Mouse (Mus musculus) CH12.LX (cell line): ENCODE data around the gene Churc1.

Experiments used
- CTCF ChIP-seq, 2 experiments: IDR thresholded peaks in 1 of 2; conservative IDR thresholded peaks in 1 of 2; 2 replicates each; pipeline ENCODE4 v1.5.1; 2011 to 2012; ENCODE audit warnings: low read depth in 2 of 2, low read length in 2 of 2, improper control_type of control experiment in 1 of 2, inconsistent platforms in 1 of 2, mild to moderate bottlenecking in 1 of 2, moderate library complexity in 1 of 2
- E2F4 ChIP-seq: IDR thresholded peaks from 2 replicates; pipeline ENCODE4 v1.6.1; 2011; ENCODE audit warnings: low read depth, low read length, improper control_type of control experiment; ENCODE audit not compliant: insufficient replicate concordance
- JUND ChIP-seq: conservative IDR thresholded peaks from 2 replicates; pipeline ENCODE4 v1.6.1; 2011; ENCODE audit warnings: low read depth, low read length, improper control_type of control experiment
- MAZ ChIP-seq: IDR thresholded peaks from 2 replicates; pipeline ENCODE4 v1.6.1; 2012; ENCODE audit warnings: low read depth, mild to moderate bottlenecking, inconsistent platforms, low read length, improper control_type of control experiment, moderate library complexity
- USF1 ChIP-seq: IDR thresholded peaks from 2 replicates; pipeline ENCODE4 v1.6.1; 2014; ENCODE audit warnings: low read depth, mild to moderate bottlenecking, inconsistent platforms, low read length, improper control_type of control experiment
- USF2 ChIP-seq: conservative IDR thresholded peaks from 2 replicates; pipeline ENCODE4 v1.6.1; 2011; ENCODE audit warnings: low read depth, low read length, improper control_type of control experiment
- ZMIZ1 ChIP-seq: IDR thresholded peaks from 2 replicates; pipeline ENCODE4 v1.6.1; 2012; ENCODE audit warnings: low read depth, mild to moderate bottlenecking, inconsistent platforms, low read length, improper control_type of control experiment
- ZNF384 ChIP-seq: IDR thresholded peaks from 2 replicates; pipeline ENCODE4 v1.6.1; 2012; ENCODE audit warnings: low read depth, low read length, improper control_type of control experiment, inconsistent platforms

DNA sequence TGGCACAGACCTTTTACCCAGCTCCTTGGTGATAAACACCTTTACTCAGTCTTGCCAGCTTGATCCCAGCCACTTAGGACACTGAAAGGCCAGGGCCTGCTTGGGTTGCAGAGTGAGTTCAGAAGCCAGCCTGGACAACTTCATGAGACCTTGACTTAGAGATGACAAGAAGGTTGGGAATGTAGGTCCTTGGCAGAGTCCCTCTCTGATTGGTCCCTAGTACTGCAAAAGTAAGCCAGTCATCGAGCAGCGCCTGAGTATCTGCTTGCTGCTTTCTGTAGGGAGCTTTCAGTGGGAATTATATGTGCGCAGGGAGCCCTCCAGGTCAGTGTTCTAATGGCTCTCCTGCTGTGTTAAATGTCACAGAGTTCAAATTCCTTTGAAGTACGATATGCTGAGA is 9.8 kb downstream of the Churc1 start:
- TF ChIP-seq ZNF384 = no peak
- TF ChIP-seq CTCF (conservative IDR thresholded peaks at IDR 0.05 in 1 of 2, IDR thresholded peaks at IDR 0.05 in 1 of 2; ENCODE audit: low read depth in 2 of 2, low read length in 2 of 2) = no peak
- TF ChIP-seq USF2 = no peak
- TF ChIP-seq JUND = no peak
- no peak for TF ChIP-seq E2F4
- TF ChIP-seq MAZ = no peak
- no peak for TF ChIP-seq ZMIZ1
- no peak for TF ChIP-seq USF1
